Mouse (Mus musculus): ENCODE results near the gene Mrps35.

Mrps35 gene

GRCm38 (mm10) chr6:147030096-147030885 is 12.3 kb upstream of the Mrps35 start:
- no peak for DNase-seq (ENCODE audit: low spot score)

DNA sequence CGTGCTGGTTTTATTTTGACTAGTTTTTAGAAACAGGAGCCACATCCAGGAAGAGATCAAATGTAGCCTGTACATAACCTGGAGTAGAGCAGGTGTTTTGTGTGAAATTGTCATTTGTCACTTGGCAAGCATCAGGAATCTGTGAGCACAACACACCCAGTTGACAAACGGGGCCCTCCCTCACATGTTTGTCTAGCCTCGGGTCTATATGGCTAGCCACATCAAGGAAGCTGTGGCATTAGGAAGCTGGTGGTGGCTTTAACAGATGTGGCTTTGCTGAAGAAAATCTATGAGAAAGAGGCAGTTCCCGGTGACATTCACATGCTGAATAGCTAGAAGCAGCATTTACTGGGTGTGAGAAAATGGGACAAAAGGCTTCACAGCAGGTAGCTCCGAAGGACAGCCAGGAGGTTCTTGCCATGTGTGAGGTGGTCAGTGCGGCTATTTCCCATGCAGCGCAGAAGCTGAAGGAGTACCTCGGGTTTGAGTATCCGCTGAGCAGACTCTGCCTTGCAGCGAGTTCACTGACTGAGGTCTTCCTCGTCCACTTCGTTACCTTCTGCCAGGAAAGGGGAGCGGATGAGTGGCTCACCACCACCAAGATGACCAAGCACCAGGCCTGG is 10.2 kb upstream of the Mrps35 start, which contains the start of gene Rep15:
TSS of gene Rep15 (plus strand) at position 282 of the 623 bp plus-strand sequence.
- DNase-seq (ENCODE audit: low spot score): no peak

DNA sequence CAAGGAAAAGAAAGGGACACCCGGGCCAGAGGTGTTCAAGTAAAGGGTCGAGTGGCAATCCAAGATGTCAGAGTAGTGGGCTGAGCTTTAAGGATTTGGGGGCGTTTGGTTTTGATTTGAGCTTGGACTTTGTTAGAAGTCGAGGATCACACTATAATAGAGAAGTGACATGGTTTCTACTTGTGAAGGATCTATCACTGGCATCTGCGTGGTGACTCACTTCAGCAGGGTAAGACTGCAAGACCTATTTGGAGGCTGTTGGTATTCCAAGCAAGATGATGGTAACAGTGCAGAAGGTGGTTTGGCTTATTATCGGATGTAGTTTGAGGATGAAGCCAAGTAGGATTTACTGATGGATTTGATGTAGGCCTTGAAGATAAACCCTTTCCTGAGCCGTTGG is 1.1 kb downstream of the Mrps35 start:
- DNase-seq (ENCODE audit: low spot score): no peak

DNA sequence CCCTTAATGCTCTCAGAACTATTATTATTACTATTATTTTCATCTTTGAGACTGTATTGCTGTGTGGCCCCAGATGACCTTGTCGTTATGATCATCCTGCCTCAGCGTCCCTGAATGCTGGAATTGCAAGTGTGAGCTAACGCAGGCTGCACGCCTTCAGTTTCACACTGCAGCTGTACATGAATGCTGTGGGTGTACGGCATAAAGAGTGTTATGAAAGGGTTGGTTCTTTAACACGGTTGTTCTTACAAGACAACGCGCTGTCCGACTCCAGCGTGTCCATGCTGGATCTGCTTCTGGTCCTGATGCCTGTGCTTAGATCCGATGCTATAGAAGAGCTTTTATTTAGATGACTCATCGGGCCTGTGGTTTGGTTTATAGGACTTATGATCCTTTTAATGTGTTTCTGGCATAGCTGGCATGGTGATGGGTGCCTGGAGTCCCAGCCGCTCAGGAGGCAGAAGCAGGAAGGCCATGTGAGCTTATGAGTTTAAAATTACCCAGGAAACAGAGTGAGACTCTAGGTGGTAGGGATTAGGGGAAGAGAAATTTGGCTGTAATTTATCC is 6.8 kb downstream of the Mrps35 start:
- no peak for DNase-seq (ENCODE audit: low spot score)

GRCm38 (mm10) chr6:147051666-147052065 is 9.1 kb downstream of the Mrps35 start:
- DNase-seq (ENCODE audit: low spot score): no peak

DNA sequence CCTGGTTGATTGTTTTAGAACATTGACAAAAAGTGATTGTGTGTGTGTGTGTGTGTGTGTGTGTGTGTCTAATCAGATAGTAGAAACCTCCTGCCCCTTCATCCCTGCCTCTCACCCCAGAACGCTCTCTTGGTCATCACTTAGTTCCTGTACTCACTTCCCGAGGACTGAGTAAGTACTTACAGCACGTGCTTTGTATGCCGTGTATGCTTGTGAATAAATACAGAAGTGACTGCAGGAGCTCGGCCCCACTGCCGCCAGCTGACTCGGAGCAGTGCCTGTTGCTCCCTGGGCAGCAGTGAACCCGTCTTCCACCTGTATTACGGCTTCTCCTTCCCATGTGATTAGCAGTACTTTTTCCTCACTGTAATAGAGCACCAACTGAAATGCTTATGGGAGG is 9.9 kb downstream of the Mrps35 start:
- no peak for DNase-seq (ENCODE audit: low spot score)

- DNase-seq (ENCODE audit: low spot score): no peak
These were observed 11.5 kb downstream of the Mrps35 start for GRCm38 (mm10) chr6:147053785-147054646.

- no peak for DNase-seq (ENCODE audit: low spot score)
These were observed 12.9 kb downstream of the Mrps35 start for GRCm38 (mm10) chr6:147055374-147055977.

DNA sequence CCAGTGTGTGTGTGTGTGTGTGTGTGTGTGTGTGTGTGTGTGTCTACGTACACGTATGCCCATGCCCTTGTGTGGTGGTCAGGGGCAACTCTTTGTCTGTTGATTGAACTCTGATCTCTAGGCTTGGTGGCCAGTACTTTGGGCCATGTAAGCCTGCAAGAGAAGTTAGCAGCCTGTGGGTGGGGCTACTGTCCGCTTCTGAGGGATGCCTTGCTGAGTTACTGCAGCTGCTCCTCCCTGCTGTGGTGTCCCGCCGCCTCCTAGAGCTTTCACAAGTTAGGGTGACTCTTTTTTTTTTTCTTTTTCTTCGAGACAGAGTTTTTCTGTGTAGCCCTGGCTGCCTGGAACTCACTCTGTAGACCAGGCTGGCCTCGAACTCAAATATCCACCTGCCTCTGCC is 16.8 kb downstream of the Mrps35 start:
- no peak for DNase-seq (ENCODE audit: low spot score)

- no peak for DNase-seq (ENCODE audit: low spot score)
These were observed 19.1 kb downstream of the Mrps35 start for GRCm38 (mm10) chr6:147061630-147062029.

DNA sequence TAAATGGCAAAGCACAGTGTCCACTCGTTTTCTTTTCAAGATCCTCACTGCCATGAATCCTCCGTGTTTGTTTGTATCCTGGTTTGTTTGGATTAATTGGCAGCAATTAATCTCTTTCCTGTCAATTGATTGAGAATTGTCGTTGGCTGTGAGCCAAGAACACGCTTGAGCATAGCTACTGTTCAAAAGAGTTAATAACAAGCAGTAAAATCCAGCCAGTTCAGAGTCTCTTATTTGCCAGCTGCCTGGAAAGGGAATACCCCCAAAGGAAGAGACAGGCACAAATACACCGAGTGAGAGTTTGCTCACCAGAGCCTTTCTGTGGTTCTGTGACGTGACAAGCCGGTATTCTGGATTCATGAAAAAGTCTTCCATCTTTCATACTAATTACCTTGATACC is 19.5 kb downstream of the Mrps35 start:
- no peak for DNase-seq (ENCODE audit: low spot score)

- no peak for DNase-seq (ENCODE audit: low spot score)
These were observed 20.1 kb downstream of the Mrps35 start for GRCm38 (mm10) chr6:147062694-147063093.

GRCm38 (mm10) chr6:147064226-147064943 is 21.8 kb downstream of the Mrps35 start:
- no peak for DNase-seq (ENCODE audit: low spot score)

- DNase-seq (ENCODE audit: low spot score): no peak
These were observed 22.3 kb downstream of the Mrps35 start for GRCm38 (mm10) chr6:147064944-147065261.

DNA sequence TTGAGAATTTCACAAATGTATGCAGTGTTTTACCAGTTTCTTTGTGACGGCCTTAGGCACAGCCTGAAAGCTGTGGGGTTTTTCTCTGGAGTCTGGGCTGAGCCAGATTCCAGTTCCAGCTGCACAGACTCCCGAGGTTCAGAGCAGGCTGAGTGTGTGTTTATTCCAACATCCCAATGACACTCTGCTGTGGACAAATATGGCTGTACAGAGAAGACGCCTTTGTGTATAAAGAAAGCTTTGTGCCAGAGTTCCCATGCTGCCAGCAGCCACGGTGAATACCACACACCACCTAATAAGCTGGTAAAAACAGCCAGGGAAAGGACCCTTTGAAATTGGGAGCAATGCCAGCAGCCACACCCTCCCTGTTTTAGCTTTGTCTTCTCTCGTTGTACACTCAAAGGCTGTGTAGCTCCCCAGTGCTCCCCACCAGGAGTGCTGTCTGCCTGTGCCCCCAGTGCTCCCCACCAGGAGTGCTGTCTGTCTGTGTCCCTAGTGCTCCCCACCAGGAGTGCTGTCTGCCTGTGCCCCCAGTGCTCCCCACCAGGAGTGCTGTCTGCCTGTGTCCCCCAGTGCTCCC is 33.3 kb downstream of the Mrps35 start:
- DNase-seq (ENCODE audit: low spot score): no peak

DNA sequence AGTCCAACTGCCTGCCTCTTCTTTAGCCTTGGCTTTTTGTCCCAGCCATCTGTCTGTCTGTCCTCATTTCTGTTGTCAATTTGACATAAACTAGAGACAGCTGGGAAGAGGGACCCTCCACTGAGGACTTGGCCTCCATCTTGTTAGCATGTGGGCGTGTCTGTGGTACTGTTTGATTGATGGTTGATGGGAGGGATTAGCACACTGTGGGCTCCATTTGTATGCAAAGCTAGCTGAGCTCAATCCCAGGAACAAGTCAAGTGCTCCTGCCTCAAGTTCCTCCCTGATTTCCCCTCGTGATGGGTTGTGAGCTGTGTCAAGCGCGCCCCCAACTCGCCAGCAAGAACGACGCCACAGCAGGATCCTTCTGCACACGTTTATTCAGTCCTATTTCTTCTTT is 34.3 kb downstream of the Mrps35 start:
- DNase-seq (ENCODE audit: low spot score): no peak

DNA sequence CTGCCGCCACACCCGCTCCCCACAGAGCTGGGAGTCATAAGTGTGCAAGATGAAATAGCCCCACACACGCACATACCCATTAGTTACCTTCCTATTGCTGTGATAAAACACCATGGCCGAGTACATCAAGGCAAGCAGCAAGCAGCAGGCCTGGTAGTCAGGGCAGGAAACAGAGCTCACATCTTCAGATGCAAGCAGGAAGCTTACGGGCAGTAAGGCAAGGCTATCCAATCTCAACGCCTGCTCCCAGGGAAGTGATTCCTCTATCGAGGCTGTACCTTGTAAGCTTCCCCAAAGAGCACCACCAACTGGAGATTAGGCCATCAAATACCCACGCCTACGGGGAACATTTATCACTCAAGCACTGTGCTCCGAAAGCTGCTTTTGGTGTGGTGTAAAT is 37.4 kb downstream of the Mrps35 start:
- DNase-seq (ENCODE audit: low spot score): no peak

DNA sequence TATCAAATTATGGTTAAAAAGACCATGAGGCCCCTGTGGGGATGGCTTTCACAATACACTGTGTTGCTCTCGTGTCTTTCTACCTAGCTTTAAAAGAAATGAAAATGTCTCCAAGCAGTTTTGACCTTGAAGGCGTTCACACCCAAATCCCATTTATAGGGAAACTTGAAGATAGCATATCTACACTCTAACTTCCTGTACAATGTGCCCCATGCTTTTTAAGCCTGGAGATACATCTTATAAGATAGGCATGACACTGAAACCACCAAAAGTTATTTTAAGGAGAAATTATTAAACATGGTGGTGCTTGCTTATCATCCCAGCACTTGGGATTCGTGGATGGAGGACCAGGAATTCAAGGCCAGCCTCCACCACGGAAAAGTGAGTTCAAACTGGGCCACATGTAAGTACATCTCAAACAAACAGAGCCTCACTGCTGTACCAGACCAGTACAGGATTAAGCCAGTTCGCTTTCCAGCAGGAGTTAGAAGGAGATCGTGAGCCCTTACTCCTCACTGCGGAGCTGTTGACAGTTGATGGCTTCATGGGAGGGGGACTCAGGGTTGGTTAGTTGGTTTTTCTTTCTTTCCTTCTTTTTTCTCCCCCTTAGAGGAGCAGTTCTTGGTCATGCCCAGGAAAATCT is 43.0 kb downstream of the Mrps35 start:
- no peak for DNase-seq (ENCODE audit: low spot score)

GRCm38 (mm10) chr6:147086594-147087225 is 44.1 kb downstream of the Mrps35 start, which contains the start of gene Mansc4:
Mansc4 (minus strand) TSS chr6:147087032.
- DNase-seq (ENCODE audit: low spot score): no peak

GRCm38 (mm10) chr6:147087736-147088135 is 45.2 kb downstream of the Mrps35 start:
- no peak for DNase-seq (ENCODE audit: low spot score)
